Mouse (Mus musculus) erythroblast, embryonic 14.5 days (primary cell): ENCODE data around the gene Lrrc74b. TPM values are rescaled to one million over a fixed set of nuclear protein-coding genes. Genes with fewer than 3 reads are reported as not detected.
"Not testable (repeated sequence)": the region's sequence is repeated elsewhere in the genome, so short reads cannot be mapped to it uniquely, and the experiment has no call there.

Experiments
- H3K27me3 ChIP-seq: 2 replicates; pipeline ENCODE4 v1.6.1; 2012; ENCODE audit warnings: inconsistent platforms; ENCODE audit not compliant: control insufficient read depth
- H3K36me3 ChIP-seq: 2 replicates; pipeline ENCODE4 v1.6.1; 2012; ENCODE audit warnings: mild to moderate bottlenecking, inconsistent platforms; ENCODE audit not compliant: control insufficient read depth
- H3K4me1 ChIP-seq: 2 replicates; pipeline ENCODE4 v1.6.1; 2012; ENCODE audit warnings: inconsistent platforms; ENCODE audit not compliant: control insufficient read depth
- H3K4me3 ChIP-seq: replicated peaks from 2 replicates; pipeline ENCODE3; 2012; ENCODE audit warnings: moderate library complexity, mild to moderate bottlenecking, inconsistent platforms
- H3K9me3 ChIP-seq: 2 replicates; pipeline ENCODE4 v1.6.1; 2012; ENCODE audit warnings: low read length, inconsistent platforms, mixed read lengths; ENCODE audit not compliant: control insufficient read depth
- GATA1 ChIP-seq: IDR thresholded peaks from 2 replicates; pipeline ENCODE4 v1.6.1; 2012; ENCODE audit warnings: low read length, inconsistent platforms, mixed read lengths
- TAL1 ChIP-seq: IDR thresholded peaks from 3 replicates; pipeline ENCODE4 v1.6.1; 2012; ENCODE audit warnings: low read length, inconsistent platforms, mixed read lengths
- polyA plus RNA-seq: library from polyadenylated mRNA; stranded (reverse); fragments of >175 nt; gene quantifications from 2 replicates; pipeline ENCODE4 v1.2.3, GENCODE M21; 2012

Gene Lrrc74b
- polyA plus RNA-seq, 1 experiment, result 0.02 TPM

- TF ChIP-seq TAL1 (no peak), GATA1 (no peak)
- H3K27me3 ChIP-seq, result peaks cover 38% of the 10 kb centered on the region
- no peaks in the 10 kb centered on the region for H3K36me3 ChIP-seq
- H3K4me1 ChIP-seq, result peaks cover 49% of the 10 kb centered on the region
- no peaks in the 10 kb centered on the region for H3K9me3 ChIP-seq
- no peak overlapping the region for H3K4me3 ChIP-seq
Observed at GRCm38 (mm10) chr16:17556907-17557306, 4.1 kb downstream of the Lrrc74b start.

- H3K9me3 ChIP-seq, result no peaks in the 10 kb centered on the region
- peaks cover 46% of the 10 kb centered on the region for H3K4me1 ChIP-seq
- no peaks in the 10 kb centered on the region for H3K36me3 ChIP-seq
- H3K27me3 ChIP-seq, result peaks cover 31% of the 10 kb centered on the region
- no peak for TF ChIP-seq TAL1
- H3K4me3 ChIP-seq, result no peak overlapping the region
Observed at GRCm38 (mm10) chr16:17556180-17556579, 4.9 kb downstream of the Lrrc74b start.

- H3K36me3 ChIP-seq, H3K9me3 ChIP-seq: not testable (repeated sequence)
- peak overlapping the region; percentile 58 for H3K4me3 ChIP-seq
- H3K27me3 ChIP-seq, result peaks cover 16% of the 10 kb centered on the region
- H3K4me1 ChIP-seq, result peaks cover 43% of the 10 kb centered on the region
- TF ChIP-seq GATA1, result peak; percentile 50; the same call in 1 of the 2 replicates
Observed at GRCm38 (mm10) chr16:17554702-17555101, 6.3 kb downstream of the Lrrc74b start.

GRCm38 (mm10) chr16:17553910-17554685 lies 6.9 kb downstream of the Lrrc74b start:
- Histone ChIP-seq H3K4me1 (peaks cover 41% of the 10 kb centered on the region), H3K4me3 (peak overlapping the region; percentile 58), H3K36me3 (no peaks in the 10 kb centered on the region), H3K27me3 (peaks cover 10% of the 10 kb centered on the region), H3K9me3 (no peaks in the 10 kb centered on the region)
- no peak for TF ChIP-seq GATA1

GRCm38 (mm10) chr16:17552837-17553236 lies 8.2 kb downstream of the Lrrc74b start:
- H3K4me1 ChIP-seq, result peaks cover 29% of the 10 kb centered on the region
- no peaks in the 10 kb centered on the region for H3K36me3 ChIP-seq
- no peaks in the 10 kb centered on the region; the same call in 1 of the 2 replicates for H3K27me3 ChIP-seq
- no peak overlapping the region for H3K4me3 ChIP-seq
- H3K9me3 ChIP-seq, result no peaks in the 10 kb centered on the region
- TF ChIP-seq TAL1 (no peak), GATA1 (no peak)

- no peak for TF ChIP-seq GATA1
- no peak for TF ChIP-seq TAL1
- no peaks in the 10 kb centered on the region for H3K4me1 ChIP-seq
- peaks cover 28% of the 10 kb centered on the region for H3K27me3 ChIP-seq
- peaks cover 2% of the 10 kb centered on the region; the same call in 1 of the 2 replicates for H3K9me3 ChIP-seq
- no peaks in the 10 kb centered on the region for H3K36me3 ChIP-seq
- H3K4me3 ChIP-seq, result no peak overlapping the region
Observed at GRCm38 (mm10) chr16:17542632-17543031, 18.4 kb downstream of the Lrrc74b start.

- no peak overlapping the region for H3K4me3 ChIP-seq
- H3K27me3 ChIP-seq, result peaks cover 15% of the 10 kb centered on the region
- peaks cover 2% of the 10 kb centered on the region; the same call in 1 of the 2 replicates for H3K9me3 ChIP-seq
- H3K36me3 ChIP-seq, result no peaks in the 10 kb centered on the region
- TF ChIP-seq GATA1, result no peak
- no peak for TF ChIP-seq TAL1
- H3K4me1 ChIP-seq, result peaks cover 5% of the 10 kb centered on the region
Observed at GRCm38 (mm10) chr16:17536584-17536983, 24.5 kb downstream of the Lrrc74b start.

- peaks cover 2% of the 10 kb centered on the region; the same call in 1 of the 2 replicates for H3K9me3 ChIP-seq
- H3K27me3 ChIP-seq, result peaks cover 3% of the 10 kb centered on the region; the same call in 1 of the 2 replicates
- H3K36me3 ChIP-seq, result peaks cover 18% of the 10 kb centered on the region
- no peak overlapping the region for H3K4me3 ChIP-seq
- H3K4me1 ChIP-seq, result peaks cover 28% of the 10 kb centered on the region
- TF ChIP-seq TAL1 (no peak), GATA1 (no peak)
Observed at GRCm38 (mm10) chr16:17532676-17533329, 28.2 kb downstream of the Lrrc74b start.

- Histone ChIP-seq H3K36me3 (peaks cover 23% of the 10 kb centered on the region), H3K4me1 (peaks cover 28% of the 10 kb centered on the region), H3K4me3 (no peak overlapping the region), H3K9me3 (peaks cover 2% of the 10 kb centered on the region; the same call in 1 of the 2 replicates), H3K27me3 (peaks cover 3% of the 10 kb centered on the region; the same call in 1 of the 2 replicates)
- TF ChIP-seq GATA1 (no peak), TAL1 (no peak)
Observed at GRCm38 (mm10) chr16:17532271-17532670, 28.8 kb downstream of the Lrrc74b start.
